Mouse (Mus musculus) small intestine, adult 10 weeks (tissue): ENCODE results near the gene Dcpp1. TPM values are rescaled to one million over a fixed set of nuclear protein-coding genes. Genes with fewer than 3 reads are reported as not detected.

Experiments
- polyA plus RNA-seq: library from polyadenylated mRNA; stranded (reverse); fragments of 350-450 nt; fragmentation: Illumina TruSeq; extraction: RNeasy Lipid Tissue Mini Kit (QIAGEN cat#74804); gene quantifications from one replicate; pipeline ENCODE4 v1.2.3, GENCODE M21; 2014; ENCODE audit warnings: low replicate concordance

Dcpp1 gene
- polyA plus RNA-seq: not detected

GRCm38 (mm10) chr17:23880576-23880975 lies at the start of gene Dcpp1, which contains the start of gene Dcpp2:
Dcpp1 (plus strand) TSS chr17:23880876.
Dcpp2 (plus strand) TSS chr17:23880880.

GRCm38 (mm10) chr17:23836006-23836575 lies 44.6 kb upstream of the Dcpp1 start, which contains the start of gene Prss33:
Prss33 (minus strand) TSS chr17:23836056.

DNA sequence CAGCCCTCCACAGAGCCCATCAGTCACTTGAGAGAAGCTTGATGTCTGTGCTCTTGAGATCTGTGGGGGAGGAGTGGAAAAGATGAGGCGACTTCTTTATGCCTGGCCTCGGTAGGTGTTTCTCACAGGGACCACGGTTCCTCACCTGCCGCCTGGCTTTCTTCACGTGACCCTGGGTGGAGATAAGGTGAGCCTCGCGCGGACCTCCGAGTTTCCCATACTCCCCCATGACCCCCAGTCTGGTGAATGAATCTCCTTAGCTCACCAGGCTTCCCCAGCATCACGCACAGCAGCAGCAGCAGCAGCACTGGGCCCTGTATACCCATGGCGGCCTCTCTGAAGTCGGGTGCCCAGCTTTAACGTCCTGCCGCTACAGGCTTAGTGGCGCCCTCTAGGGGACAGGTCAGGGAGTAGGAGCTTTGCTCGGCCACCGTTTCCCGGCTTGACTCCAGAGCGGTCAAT lies 36.8 kb upstream of the Dcpp1 start, which contains the start of the genes Prss32 and Prss41:
TSS of gene Prss32 (plus strand) at position 44 of the 462 bp plus-strand sequence.
TSS of gene Prss41 (minus strand) at position 361 of the 462 bp plus-strand sequence.

GRCm38 (mm10) chr17:23867756-23868155 lies 12.9 kb upstream of the Dcpp1 start, which contains the start of gene Prss21:
Prss21 (plus strand) TSS chr17:23868056.

DNA sequence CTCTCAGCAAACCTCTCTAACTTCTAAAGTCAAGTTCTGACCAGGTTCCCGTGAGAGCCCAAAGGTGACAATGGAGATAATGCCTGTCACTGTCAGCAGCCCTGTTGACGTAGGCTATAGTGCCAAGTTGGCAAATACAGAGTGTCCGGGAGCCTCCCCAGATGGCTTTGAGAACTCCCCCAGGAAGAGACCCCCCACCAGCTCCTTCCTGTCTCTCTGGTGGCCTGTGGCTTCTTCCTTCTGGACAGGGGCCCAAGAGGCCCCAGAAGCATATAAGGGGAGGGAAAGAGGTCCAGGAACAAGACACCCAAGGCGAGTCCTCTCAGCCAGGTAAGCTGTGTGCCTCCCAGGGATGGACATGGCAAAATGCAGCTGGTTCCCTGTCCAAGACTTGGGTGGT lies 36.5 kb downstream of the Dcpp1 start, which contains the start of gene Dcpp3:
TSS of gene Dcpp3 (plus strand) at position 301 of the 400 bp plus-strand sequence.

Other genes starting within 250 kb of the Dcpp1 start
- 0.82 TPM for gene Mmp25, start 235.6 kb upstream of the Dcpp1 start, polyA plus RNA-seq
- gene Bicdl2, start 220.4 kb upstream of the Dcpp1 start, polyA plus RNA-seq: 0.85 TPM
- gene Hcfc1r1, start 207.3 kb upstream of the Dcpp1 start, polyA plus RNA-seq: 2.0 TPM
- 3.2 TPM for gene Thoc6, start 207.0 kb upstream of the Dcpp1 start, polyA plus RNA-seq
- not detected for gene Tnfrsf12a, start 203.4 kb upstream of the Dcpp1 start, polyA plus RNA-seq
- gene Cldn6, start 201.6 kb upstream of the Dcpp1 start, polyA plus RNA-seq: not detected
- gene Cldn9, start 196.8 kb upstream of the Dcpp1 start, polyA plus RNA-seq: not detected
- gene 1520401A03Rik, start 158.1 kb upstream of the Dcpp1 start, polyA plus RNA-seq: not detected
- gene Pkmyt1, start 154.5 kb upstream of the Dcpp1 start, polyA plus RNA-seq: 1.6 TPM
- 6.4 TPM for gene Paqr4, start 140.0 kb upstream of the Dcpp1 start, polyA plus RNA-seq
- not detected for gene Kremen2, start 135.0 kb upstream of the Dcpp1 start, polyA plus RNA-seq
- gene Flywch1, start 109.3 kb upstream of the Dcpp1 start, polyA plus RNA-seq: 0.78 TPM
- gene Flywch2, start 94.8 kb upstream of the Dcpp1 start, polyA plus RNA-seq: not detected
- 109 TPM for gene Srrm2, start 90.3 kb upstream of the Dcpp1 start, polyA plus RNA-seq
- gene Elob, start 51.7 kb upstream of the Dcpp1 start, polyA plus RNA-seq: 18.9 TPM
- gene Prss33, start 44.8 kb upstream of the Dcpp1 start, polyA plus RNA-seq: not detected
- gene Prss32, start 37.0 kb upstream of the Dcpp1 start, polyA plus RNA-seq: 6.8 TPM
- 1.1 TPM for gene Prss41, start 36.7 kb upstream of the Dcpp1 start, polyA plus RNA-seq
- gene Prss21, start 12.8 kb upstream of the Dcpp1 start, polyA plus RNA-seq: not detected
- gene Dcpp2, start within 50 bp of the Dcpp1 start, polyA plus RNA-seq: not detected
- not detected for gene Dcpp3, start 36.6 kb downstream of the Dcpp1 start, polyA plus RNA-seq
- not detected for gene Sbp, start 60.8 kb downstream of the Dcpp1 start, polyA plus RNA-seq
- not detected for gene Sbpl, start 74.4 kb downstream of the Dcpp1 start, polyA plus RNA-seq
- 4.3 TPM for gene Prss30, start 99.7 kb downstream of the Dcpp1 start, polyA plus RNA-seq
- not detected for gene Prss22, start 117.2 kb downstream of the Dcpp1 start, polyA plus RNA-seq
- not detected for gene Prss27, start 157.3 kb downstream of the Dcpp1 start, polyA plus RNA-seq
- gene Kctd5, start 192.6 kb downstream of the Dcpp1 start, polyA plus RNA-seq: 107 TPM